Mouse (Mus musculus) induced T-regulatory cell, adult 2 months (primary cell): Measurements from ENCODE around the gene Dpp6.

Experiments
- DNase-seq: peaks from one replicate; pipeline ENCODE4 v3.0.0-alpha.2; 2012; ENCODE audit warnings: low read depth

The Dpp6 gene

GRCm38 (mm10) chr5:26816975-26817941, at the start of gene Dpp6:
TSS of gene Dpp6 (plus strand) at chr5:26817203.
- DNase-seq, result no peak

GRCm38 (mm10) chr5:26783955-26784354, 33.0 kb upstream of the Dpp6 start:
- no peak for DNase-seq

- DNase-seq, result no peak
These were observed 21.5 kb upstream of the Dpp6 start for GRCm38 (mm10) chr5:26795524-26795923.

- DNase-seq, result no peak
These were observed 19.0 kb downstream of the Dpp6 start for GRCm38 (mm10) chr5:26835972-26836371.

- no peak for DNase-seq
These were observed 24.1 kb downstream of the Dpp6 start for GRCm38 (mm10) chr5:26841151-26841550.

GRCm38 (mm10) chr5:26854746-26855145, 37.7 kb downstream of the Dpp6 start:
- no peak for DNase-seq

GRCm38 (mm10) chr5:26875449-26875848, 58.4 kb downstream of the Dpp6 start:
- DNase-seq, result no peak

- DNase-seq, result no peak
These were observed 70.5 kb downstream of the Dpp6 start for GRCm38 (mm10) chr5:26887496-26887895.

- no peak for DNase-seq
These were observed 71.1 kb downstream of the Dpp6 start for GRCm38 (mm10) chr5:26888080-26888479.

GRCm38 (mm10) chr5:26894346-26894745, 77.3 kb downstream of the Dpp6 start:
- no peak for DNase-seq

- DNase-seq, result no peak
These were observed 86.8 kb downstream of the Dpp6 start for GRCm38 (mm10) chr5:26903786-26904185.

- no peak for DNase-seq
These were observed 87.5 kb downstream of the Dpp6 start for GRCm38 (mm10) chr5:26904324-26905041.

- DNase-seq, result no peak
These were observed 90.1 kb downstream of the Dpp6 start for GRCm38 (mm10) chr5:26907151-26907550.

GRCm38 (mm10) chr5:26908612-26909011, 91.6 kb downstream of the Dpp6 start:
- no peak for DNase-seq

- no peak for DNase-seq
These were observed 93.3 kb downstream of the Dpp6 start for GRCm38 (mm10) chr5:26910353-26910752.

GRCm38 (mm10) chr5:26911965-26912364, 95.0 kb downstream of the Dpp6 start:
- DNase-seq, result no peak

- no peak for DNase-seq
These were observed 101.8 kb downstream of the Dpp6 start for GRCm38 (mm10) chr5:26918763-26919162.

- no peak for DNase-seq
These were observed 107.5 kb downstream of the Dpp6 start for GRCm38 (mm10) chr5:26924552-26924951.

GRCm38 (mm10) chr5:26932413-26933122, 115.6 kb downstream of the Dpp6 start:
- DNase-seq, result no peak

GRCm38 (mm10) chr5:26934911-26935310, 117.9 kb downstream of the Dpp6 start:
- DNase-seq, result no peak

GRCm38 (mm10) chr5:26941471-26941870, 124.5 kb downstream of the Dpp6 start:
- DNase-seq, result no peak

GRCm38 (mm10) chr5:26945169-26945920, 128.3 kb downstream of the Dpp6 start:
- DNase-seq, result no peak
